12 mouse cellular contexts compared by ENCODE assay signal in genomic region chr11:55170501-55170900, GRCm38 (mm10). TPM values are rescaled to one million over a fixed set of nuclear protein-coding genes. Genes with fewer than 3 reads are reported as not detected.
"Had no signal": no experiment of that assay in that cellular context is flagged by ENCODE, and none has a peak within 500 bp of the region (broad histone marks: within the 10 kb centered on the region; RNA-seq: fewer than 3 reads in every experiment).

No protein-coding gene starts in this region.

- DNase-seq: liver, postnatal 0 days; lung, adult 2 months; lung, postnatal 14 days; lung, postnatal 36 days; right cerebral cortex, postnatal 14 days; thymus, adult 2 months; thymus, postnatal 14 days; thymus, postnatal 36 days had no signal

RNA-seq across cellular contexts. Expression of gene Slc36a2, which starts 14.4 kb away (rescaled TPM):
- total RNA-seq: monocyte, adult 5-6 weeks; neutrophil, adult 5-6 weeks had no signal

RNA-seq across cellular contexts. Expression of gene Slc36a3, which starts 19.0 kb away (rescaled TPM):
- total RNA-seq: megakaryocyte progenitor cell, adult 5-6 weeks; midbrain, postnatal 0 days; monocyte, adult 5-6 weeks had no signal
